Mouse (Mus musculus) hindbrain, embryonic 12.5 days (tissue): ENCODE measurements around the gene Gna12. TPM values are rescaled to one million over a fixed set of nuclear protein-coding genes. Genes with fewer than 3 reads are reported as not detected.
A peak's percentile ranks its signal among the peaks of the same experiment; 100 is the strongest.

Source experiments
- ATAC-seq: fragments of 200-750 bp; cut with Nextera tagmentation; 2 replicates; pipeline ENCODE4 v1.8.0; 2017; ENCODE audit warnings: moderate TSS enrichment; ENCODE audit not compliant: low FRiP score
- H3K27ac ChIP-seq: fragments of 300-500 bp; sonication (generic); 2 replicates; pipeline ENCODE4 v1.5.1; 2016; ENCODE audit warnings: mild to moderate bottlenecking
- H3K27me3 ChIP-seq: fragments of 300-500 bp; sonication (generic); 2 replicates; pipeline ENCODE4 v1.6.1; 2016; ENCODE audit warnings: mild to moderate bottlenecking
- H3K36me3 ChIP-seq: fragments of 300-500 bp; sonication (generic); 2 replicates; pipeline ENCODE4 v1.6.1; 2016; ENCODE audit warnings: mild to moderate bottlenecking
- H3K4me1 ChIP-seq: fragments of 300-500 bp; sonication (generic); 2 replicates; pipeline ENCODE4 v1.6.1; 2016
- H3K4me2 ChIP-seq: fragments of 300-500 bp; sonication (generic); replicated peaks from 2 replicates; pipeline ENCODE4 v1.6.1; 2016; ENCODE audit warnings: mild to moderate bottlenecking
- H3K4me3 ChIP-seq: fragments of 300-500 bp; sonication (generic); 2 replicates; pipeline ENCODE4 v1.5.1; 2016; ENCODE audit warnings: mild to moderate bottlenecking
- H3K9ac ChIP-seq: fragments of 300-500 bp; sonication (generic); 2 replicates; pipeline ENCODE4 v1.6.1; 2016; ENCODE audit warnings: mild to moderate bottlenecking, moderate library complexity
- H3K9me3 ChIP-seq: fragments of 300-500 bp; sonication (generic); replicated peaks from 2 replicates; pipeline ENCODE4 v1.6.1; 2016; ENCODE audit warnings: mild to moderate bottlenecking
- WGBS: fragments of 180-500 bp; shearing (Covaris S2); methylation state at CpG from one replicate; pipeline ENCODE4 v1.1.7; 2016; 5-methylcytosine and 5-hydroxymethylcytosine counted together
- polyA plus RNA-seq: library from polyadenylated mRNA; unstranded; fragments of >200 nt; fragmentation: Nextera tagmentation; extraction: Ambion mirVana; gene quantifications from 2 replicates; pipeline ENCODE4 v1.2.1, GENCODE M21; 2016

The Gna12 gene
- polyA plus RNA-seq, 1 experiment from 2014 or later: 57.8 TPM

DNA sequence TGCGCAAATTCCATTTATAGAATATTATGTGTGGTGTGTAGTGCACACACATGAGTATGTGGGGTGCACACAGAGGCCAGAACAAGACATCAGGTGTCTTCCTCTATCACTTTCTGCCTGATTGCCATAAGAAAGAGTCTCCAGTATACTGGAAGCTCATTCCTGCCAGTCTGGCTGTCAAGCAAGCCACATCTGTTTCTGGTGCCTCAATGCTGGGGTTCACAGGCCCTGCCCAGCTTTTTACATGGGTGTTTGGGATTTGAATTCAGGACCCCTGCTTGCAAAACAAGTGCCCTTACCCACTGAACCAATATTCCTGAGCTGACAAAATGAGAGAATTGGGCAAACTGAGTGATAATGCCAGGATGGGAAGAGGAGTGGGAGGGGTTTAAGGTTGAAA, 4.1 kb downstream of the Gna12 start:
- H3K27me3 ChIP-seq: no peaks in the 10 kb centered on the region
- no peak overlapping the region for H3K4me3 ChIP-seq
- H3K4me2 ChIP-seq: no peak overlapping the region
- no peak overlapping the region for H3K27ac ChIP-seq
- no peaks in the 10 kb centered on the region for H3K9me3 ChIP-seq
- ATAC-seq: no peak
- H3K9ac ChIP-seq: no peak overlapping the region
- WGBS: 95% methylated on average over 1 of the region's 1 CpGs
- H3K36me3 ChIP-seq: 0 out of 2 replicates have a peak, but pooled peaks cover 4% of the 10 kb centered on the region
- H3K4me1 ChIP-seq: peaks cover 42% of the 10 kb centered on the region

DNA sequence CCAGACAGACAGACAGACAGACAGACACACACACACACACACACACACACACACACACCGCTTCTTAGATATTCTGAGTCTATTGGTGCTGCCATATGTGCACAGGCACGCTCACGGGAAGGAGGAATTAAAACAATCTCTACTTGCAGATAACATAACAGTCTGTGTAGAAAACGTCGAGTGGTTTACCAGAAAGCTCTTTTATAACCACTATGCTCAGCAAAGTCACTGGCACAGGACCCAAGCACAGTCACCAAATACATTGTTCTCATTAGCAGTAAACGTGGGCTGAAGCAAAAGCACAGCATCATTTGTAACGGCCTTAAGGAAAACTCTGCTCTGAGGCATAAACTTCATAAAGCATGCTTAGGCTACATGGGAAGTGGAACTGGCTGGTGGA, 6.1 kb downstream of the Gna12 start:
- H3K4me1 ChIP-seq: peaks cover 40% of the 10 kb centered on the region
- H3K27ac ChIP-seq: no peak overlapping the region
- H3K4me2 ChIP-seq: no peak overlapping the region
- 0 out of 2 replicates have a peak, but pooled peaks cover 4% of the 10 kb centered on the region for H3K36me3 ChIP-seq
- no peak overlapping the region for H3K9ac ChIP-seq
- H3K9me3 ChIP-seq: no peaks in the 10 kb centered on the region
- H3K27me3 ChIP-seq: no peaks in the 10 kb centered on the region
- 92% methylated on average over 7 of the region's 7 CpGs for WGBS
- no peak for ATAC-seq
- no peak overlapping the region for H3K4me3 ChIP-seq

DNA sequence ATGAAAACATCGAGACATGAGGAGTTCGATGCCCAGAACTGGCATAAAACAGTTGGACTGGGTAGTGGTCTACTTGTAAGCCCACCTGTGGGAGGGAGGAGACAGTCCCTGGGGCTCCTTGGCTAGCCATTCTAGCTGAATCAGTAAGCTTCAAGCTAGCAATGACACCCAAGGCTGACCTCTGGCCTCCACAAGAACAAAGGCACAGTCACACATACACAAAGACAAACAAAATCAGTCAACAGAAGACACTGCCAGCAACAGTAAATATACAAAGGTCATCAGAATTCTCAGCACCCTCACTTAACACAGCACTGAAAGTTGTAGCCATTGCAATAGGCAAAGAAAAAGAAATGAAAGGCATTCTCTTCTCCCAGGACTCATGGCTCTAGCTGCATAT, 6.8 kb downstream of the Gna12 start:
- H3K9me3 ChIP-seq: no peaks in the 10 kb centered on the region
- no peak overlapping the region for H3K27ac ChIP-seq
- H3K9ac ChIP-seq: no peak overlapping the region
- 93% methylated on average over 2 of the region's 2 CpGs for WGBS
- peaks cover 38% of the 10 kb centered on the region for H3K4me1 ChIP-seq
- H3K36me3 ChIP-seq: 0 out of 2 replicates have a peak, but pooled peaks cover 4% of the 10 kb centered on the region
- H3K4me2 ChIP-seq: no peak overlapping the region
- no peak for ATAC-seq
- H3K27me3 ChIP-seq: no peaks in the 10 kb centered on the region
- H3K4me3 ChIP-seq: no peak overlapping the region

DNA sequence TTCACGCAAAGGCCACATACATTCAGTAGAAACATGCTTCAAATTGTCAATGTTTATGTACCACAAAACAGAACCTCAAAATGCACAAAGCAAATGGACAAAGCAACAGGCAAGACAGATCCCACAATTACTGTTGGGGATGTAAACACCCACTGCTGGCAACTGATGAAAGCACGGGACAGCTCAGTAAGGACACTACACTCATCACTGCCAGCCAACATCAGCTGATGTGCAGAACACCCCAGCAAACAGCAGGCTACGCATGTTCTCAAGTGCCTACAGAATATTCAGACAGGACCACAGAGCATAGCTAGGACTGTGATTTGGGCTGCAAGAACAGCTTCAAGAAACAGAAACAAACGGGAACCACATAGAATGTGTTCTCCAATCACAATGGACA, 8.3 kb downstream of the Gna12 start:
- Histone ChIP-seq H3K36me3 (peaks cover 10% of the 10 kb centered on the region), H3K9me3 (no peaks in the 10 kb centered on the region), H3K27ac (no peak overlapping the region), H3K4me1 (peaks cover 27% of the 10 kb centered on the region), H3K27me3 (no peaks in the 10 kb centered on the region), H3K4me3 (no peak overlapping the region), H3K4me2 (no peak overlapping the region), H3K9ac (no peak overlapping the region)
- no peak for ATAC-seq
- 95% methylated on average over 4 of the region's 4 CpGs for WGBS

DNA sequence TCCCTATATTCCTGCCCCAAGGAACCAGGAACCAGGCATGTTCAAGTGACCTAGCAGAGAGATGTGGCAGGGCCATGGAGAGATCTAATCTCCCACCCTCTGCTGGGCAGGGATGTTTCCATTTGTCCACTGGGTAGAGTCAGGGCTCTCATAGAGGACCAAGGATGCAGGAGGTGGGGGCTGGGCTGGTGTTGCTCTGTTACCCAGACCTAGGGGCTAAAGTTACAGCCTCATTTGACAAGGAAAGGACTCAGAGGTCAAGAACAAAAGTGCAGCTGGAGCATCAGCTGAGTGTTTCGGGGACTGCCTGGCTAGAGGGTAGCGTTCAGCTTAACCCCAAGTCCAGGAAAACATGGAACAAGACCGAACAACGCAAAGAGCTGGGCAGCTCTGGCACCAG, 9.7 kb downstream of the Gna12 start:
- Histone ChIP-seq H3K4me1 (peaks cover 25% of the 10 kb centered on the region), H3K27ac (no peak overlapping the region), H3K27me3 (no peaks in the 10 kb centered on the region), H3K4me3 (no peak overlapping the region), H3K9ac (no peak overlapping the region), H3K4me2 (no peak overlapping the region), H3K36me3 (peaks cover 10% of the 10 kb centered on the region), H3K9me3 (no peaks in the 10 kb centered on the region)
- WGBS: 76% methylated on average over 4 of the region's 4 CpGs
- ATAC-seq: no peak

DNA sequence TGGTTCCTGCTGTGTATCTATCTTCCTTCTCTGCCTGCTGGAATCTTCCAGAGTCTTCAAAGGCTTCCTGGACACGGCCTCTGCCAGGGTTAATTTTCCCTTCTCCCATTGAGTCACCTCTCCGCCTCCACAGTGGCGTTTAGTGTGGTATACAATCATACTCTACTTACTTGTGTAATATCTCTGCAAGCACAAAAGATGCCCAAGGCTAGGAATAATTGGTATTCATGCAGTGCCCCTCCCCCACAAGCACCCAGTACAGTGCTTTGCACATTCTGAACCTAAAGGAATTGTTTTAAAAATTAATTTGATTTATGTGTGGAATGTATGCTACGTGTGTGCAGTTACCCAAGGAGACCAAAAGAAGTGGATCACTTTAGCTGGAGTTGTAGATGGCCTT, 10.6 kb downstream of the Gna12 start:
- Histone ChIP-seq H3K9me3 (no peaks in the 10 kb centered on the region), H3K4me2 (no peak overlapping the region), H3K9ac (no peak overlapping the region), H3K27me3 (no peaks in the 10 kb centered on the region), H3K4me1 (peaks cover 34% of the 10 kb centered on the region), H3K27ac (no peak overlapping the region), H3K4me3 (no peak overlapping the region), H3K36me3 (peaks cover 10% of the 10 kb centered on the region)
- ATAC-seq: no peak
- 70% methylated on average over 4 of the region's 4 CpGs for WGBS

DNA sequence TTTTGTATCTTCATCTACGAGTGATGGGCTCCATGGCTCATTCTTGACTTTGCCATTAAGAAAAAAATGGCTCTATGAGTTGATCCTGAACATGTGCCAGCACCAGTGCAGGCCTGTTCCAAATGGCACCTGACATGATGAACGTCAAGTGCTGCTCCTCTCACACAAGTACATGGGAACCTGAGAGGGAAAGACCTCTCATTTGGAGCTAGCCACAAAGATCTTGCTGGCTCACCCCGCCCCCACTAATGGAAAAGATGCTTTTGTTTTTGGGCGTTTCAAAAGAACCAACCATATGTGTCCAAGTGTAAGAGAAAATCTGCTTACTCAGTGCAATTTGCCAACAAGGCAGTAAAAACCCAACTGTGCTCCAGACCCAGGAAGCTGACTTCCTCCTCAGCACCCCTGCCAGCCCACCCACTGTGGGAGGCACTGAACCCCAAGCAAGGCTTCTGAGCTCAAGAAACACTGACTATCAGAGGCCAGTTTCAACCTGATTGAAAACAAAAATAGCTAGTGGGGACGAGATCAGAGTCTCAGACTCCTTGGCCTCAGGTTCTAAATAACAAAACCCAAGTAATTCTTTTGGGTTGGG, 11.7 kb downstream of the Gna12 start:
- Histone ChIP-seq H3K9me3 (no peaks in the 10 kb centered on the region), H3K27me3 (no peaks in the 10 kb centered on the region), H3K4me3 (no peak overlapping the region), H3K36me3 (peaks cover 6% of the 10 kb centered on the region), H3K9ac (no peak overlapping the region), H3K4me2 (no peak overlapping the region), H3K4me1 (peaks cover 42% of the 10 kb centered on the region), H3K27ac (no peak overlapping the region)
- no peak for ATAC-seq
- 84% methylated on average over 5 of the region's 5 CpGs for whole genome bisulfite sequencing

DNA sequence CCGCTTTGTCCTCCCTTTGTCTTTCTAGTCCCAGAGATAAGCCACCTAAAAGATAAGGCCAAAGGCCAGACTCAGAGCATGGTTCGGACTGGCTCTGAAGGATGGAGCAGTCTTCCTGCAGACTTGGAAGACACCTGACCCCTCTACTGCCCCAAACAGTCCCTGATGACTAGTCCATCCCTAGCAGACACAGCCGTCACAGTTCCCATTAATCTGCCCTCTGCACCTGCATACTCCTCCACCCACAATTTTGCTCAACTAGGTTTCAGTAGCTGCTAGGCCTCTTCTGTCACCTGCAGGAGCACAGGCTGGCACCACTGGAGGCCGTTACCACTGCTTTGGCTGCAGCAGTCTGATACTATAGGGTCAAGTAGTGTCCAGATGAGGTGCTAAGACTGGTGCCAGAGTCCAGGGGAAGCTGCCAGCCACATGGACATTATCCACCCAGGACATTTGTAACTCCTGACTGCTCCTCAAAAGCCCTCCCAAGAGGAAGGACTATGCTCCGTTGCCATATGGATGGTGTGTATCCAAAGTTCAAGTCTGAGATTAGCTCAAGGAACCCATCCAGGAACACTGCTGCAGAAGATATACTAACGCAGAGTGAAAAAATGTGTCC, 13.2 kb downstream of the Gna12 start:
- 85% methylated on average over 6 of the region's 6 CpGs for WGBS

DNA sequence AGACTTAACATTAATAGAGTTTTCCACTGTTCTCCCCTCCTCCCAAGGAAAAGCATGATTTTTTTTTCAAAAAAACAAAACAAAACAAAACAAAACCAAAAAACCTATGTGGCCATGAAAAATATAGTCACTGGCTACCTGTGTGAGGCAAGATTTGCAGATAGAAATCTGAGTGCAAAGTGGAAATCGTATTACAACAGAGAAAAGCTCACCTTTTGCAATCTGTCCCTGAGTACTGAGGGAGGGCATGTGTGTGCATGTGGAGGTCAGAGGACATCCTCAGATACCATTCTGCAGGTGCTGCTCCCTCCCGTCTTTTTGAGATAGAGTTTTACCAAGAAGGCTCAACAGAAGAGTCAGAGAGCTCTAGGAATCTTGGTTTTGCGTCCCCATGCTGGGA, 14.2 kb downstream of the Gna12 start:
- peaks cover 62% of the 10 kb centered on the region for H3K4me1 ChIP-seq
- no peaks in the 10 kb centered on the region for H3K27me3 ChIP-seq
- ATAC-seq: no peak
- 91% methylated on average over 3 of the region's 3 CpGs for WGBS
- H3K4me3 ChIP-seq: no peak overlapping the region
- no peaks in the 10 kb centered on the region for H3K9me3 ChIP-seq
- H3K4me2 ChIP-seq: no peak overlapping the region
- no peak overlapping the region for H3K27ac ChIP-seq
- H3K36me3 ChIP-seq: peaks cover 6% of the 10 kb centered on the region
- H3K9ac ChIP-seq: no peak overlapping the region

More for the DNA sequence above, 13.2 kb downstream of the Gna12 start:
- Histone ChIP-seq H3K4me1 (peaks cover 56% of the 10 kb centered on the region), H3K27ac (no peak overlapping the region), H3K4me2 (no peak overlapping the region), H3K4me3 (no peak overlapping the region), H3K9ac (no peak overlapping the region), H3K9me3 (no peaks in the 10 kb centered on the region), H3K27me3 (no peaks in the 10 kb centered on the region), H3K36me3 (peaks cover 6% of the 10 kb centered on the region)
- no peak for ATAC-seq

DNA sequence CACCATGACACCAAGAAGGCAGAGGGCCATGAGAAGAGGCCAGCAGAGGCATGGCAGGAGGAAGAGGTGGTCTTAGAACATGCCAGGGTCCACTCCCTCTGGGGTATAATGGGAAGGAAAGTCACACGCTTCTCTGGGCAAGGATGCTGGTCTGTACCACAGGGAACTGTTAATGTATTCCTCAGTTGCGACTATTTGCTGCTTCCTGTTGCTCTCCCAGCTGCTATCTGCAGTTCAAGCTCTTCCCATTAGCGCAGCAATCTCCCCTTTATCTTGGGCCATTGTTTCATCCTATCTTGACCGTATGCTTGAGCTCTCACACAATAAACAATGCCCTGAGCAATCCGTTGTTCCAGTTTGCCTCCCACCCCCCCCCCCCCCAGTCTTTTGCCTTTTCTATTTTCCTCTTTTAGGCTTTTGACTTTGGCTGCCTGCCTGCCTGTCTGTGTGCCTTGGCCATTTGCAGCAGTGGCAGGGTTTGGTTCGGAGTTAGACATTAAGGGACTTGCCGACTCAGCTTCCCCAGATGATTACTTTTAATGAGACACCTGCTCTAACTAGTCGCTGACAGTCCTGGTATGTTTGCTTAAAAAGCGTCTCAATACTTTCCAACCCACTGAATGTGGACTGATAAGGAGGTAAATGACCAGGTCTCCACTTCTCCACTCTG, 15.0 kb downstream of the Gna12 start:
- no peak overlapping the region for H3K9ac ChIP-seq
- no peak overlapping the region for H3K4me3 ChIP-seq
- H3K36me3 ChIP-seq: peaks cover 6% of the 10 kb centered on the region
- peaks cover 61% of the 10 kb centered on the region for H3K4me1 ChIP-seq
- ATAC-seq: 0 out of 2 replicates have a peak, but pooled peaks have one; percentile 21
- 20% methylated on average over 9 of the region's 9 CpGs for WGBS
- no peaks in the 10 kb centered on the region for H3K9me3 ChIP-seq
- no peak overlapping the region for H3K4me2 ChIP-seq
- no peaks in the 10 kb centered on the region for H3K27me3 ChIP-seq
- peak overlapping the region; percentile 62 for H3K27ac ChIP-seq

DNA sequence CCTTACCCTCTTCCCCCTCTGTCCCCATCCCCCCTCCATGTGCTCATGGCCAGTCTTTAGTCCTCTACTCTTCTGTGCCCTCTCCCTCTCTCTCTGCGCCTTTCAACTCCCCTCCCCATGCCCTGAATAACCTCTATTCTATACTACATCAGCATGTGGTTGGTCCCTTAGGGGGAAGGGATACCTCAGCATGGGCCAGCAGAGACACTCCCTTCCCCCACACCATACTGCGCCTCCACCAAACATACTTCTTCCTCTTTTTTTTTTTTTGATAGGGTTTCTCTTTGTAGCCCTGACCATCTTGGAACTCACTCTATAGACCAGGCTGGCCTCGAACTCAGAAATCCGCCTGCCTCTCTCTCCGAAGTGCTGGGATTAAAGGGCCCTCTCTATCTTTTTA, 15.8 kb downstream of the Gna12 start:
- H3K9ac ChIP-seq: no peak overlapping the region
- peaks cover 6% of the 10 kb centered on the region for H3K36me3 ChIP-seq
- WGBS: 67% methylated on average over 5 of the region's 5 CpGs
- H3K4me3 ChIP-seq: no peak overlapping the region
- H3K4me2 ChIP-seq: no peak overlapping the region
- peaks cover 61% of the 10 kb centered on the region for H3K4me1 ChIP-seq
- no peak overlapping the region for H3K27ac ChIP-seq
- no peaks in the 10 kb centered on the region for H3K9me3 ChIP-seq
- ATAC-seq: no peak
- H3K27me3 ChIP-seq: no peaks in the 10 kb centered on the region

DNA sequence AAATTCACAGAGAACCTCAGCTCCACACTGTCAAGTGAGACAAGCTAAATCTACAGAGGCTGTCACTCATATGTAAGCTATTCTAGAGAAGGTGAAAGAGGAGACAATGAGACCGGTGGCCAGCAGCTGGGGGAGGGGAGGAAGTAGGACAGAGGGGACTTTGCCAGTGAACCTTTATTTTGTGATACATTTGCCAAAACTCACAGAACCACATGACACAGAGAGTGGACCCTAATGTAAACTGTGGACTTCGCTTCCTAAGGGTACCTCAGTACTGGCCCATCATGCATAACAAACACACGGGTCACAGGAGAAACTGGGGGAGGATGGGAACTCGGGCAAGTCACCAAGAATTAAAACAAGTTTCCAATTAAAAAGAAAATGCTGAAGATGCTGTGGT, 17.5 kb downstream of the Gna12 start:
- H3K9ac ChIP-seq: no peak overlapping the region
- no peaks in the 10 kb centered on the region for H3K27me3 ChIP-seq
- H3K36me3 ChIP-seq: peaks cover 2% of the 10 kb centered on the region; the same call in 1 of the 2 replicates
- peaks cover 56% of the 10 kb centered on the region for H3K4me1 ChIP-seq
- H3K27ac ChIP-seq: no peak overlapping the region
- H3K4me2 ChIP-seq: no peak overlapping the region
- ATAC-seq: no peak
- 46% methylated on average over 4 of the region's 4 CpGs for WGBS
- H3K9me3 ChIP-seq: no peaks in the 10 kb centered on the region
- H3K4me3 ChIP-seq: no peak overlapping the region

DNA sequence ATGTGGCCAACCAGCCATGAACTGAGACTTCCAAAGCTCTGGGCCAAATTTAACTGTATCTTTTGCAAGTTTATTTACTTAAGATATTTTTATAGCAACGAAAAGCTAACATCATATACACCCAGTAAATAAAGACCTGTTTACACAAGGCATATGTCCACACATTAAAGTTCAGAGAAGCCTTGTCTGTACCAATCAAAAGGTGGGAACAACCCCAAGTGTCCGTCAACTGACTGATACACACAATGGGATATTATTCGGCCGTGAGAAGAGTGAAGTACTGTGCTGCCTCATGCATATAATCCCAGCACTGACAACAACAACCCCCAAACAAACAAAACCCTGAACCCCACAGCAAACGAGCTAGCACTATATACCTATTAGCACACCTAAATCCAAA, 18.2 kb downstream of the Gna12 start:
- no peak overlapping the region for H3K27ac ChIP-seq

More for the DNA sequence above, 18.2 kb downstream of the Gna12 start:
- ATAC-seq: no peak
- H3K36me3 ChIP-seq: no peaks in the 10 kb centered on the region
- peaks cover 55% of the 10 kb centered on the region for H3K4me1 ChIP-seq
- no peak overlapping the region for H3K4me2 ChIP-seq
- no peaks in the 10 kb centered on the region for H3K9me3 ChIP-seq
- no peak overlapping the region for H3K9ac ChIP-seq
- WGBS: 68% methylated on average over 5 of the region's 5 CpGs
- no peak overlapping the region for H3K4me3 ChIP-seq
- H3K27me3 ChIP-seq: no peaks in the 10 kb centered on the region
